Mouse (Mus musculus) thymus, postnatal 4 days (tissue): Measurements from ENCODE around the gene Pigc.

Experiments
- DNase-seq: peaks from one replicate; pipeline ENCODE4 v3.0.0; 2021

The Pigc gene

GRCm38 (mm10) chr1:161976255-161977182 lies 7.5 kb downstream of the Pigc start:
- DNase-seq = peak; percentile 85

GRCm38 (mm10) chr1:161977331-161977730 lies 8.3 kb downstream of the Pigc start:
- no peak for DNase-seq

DNA sequence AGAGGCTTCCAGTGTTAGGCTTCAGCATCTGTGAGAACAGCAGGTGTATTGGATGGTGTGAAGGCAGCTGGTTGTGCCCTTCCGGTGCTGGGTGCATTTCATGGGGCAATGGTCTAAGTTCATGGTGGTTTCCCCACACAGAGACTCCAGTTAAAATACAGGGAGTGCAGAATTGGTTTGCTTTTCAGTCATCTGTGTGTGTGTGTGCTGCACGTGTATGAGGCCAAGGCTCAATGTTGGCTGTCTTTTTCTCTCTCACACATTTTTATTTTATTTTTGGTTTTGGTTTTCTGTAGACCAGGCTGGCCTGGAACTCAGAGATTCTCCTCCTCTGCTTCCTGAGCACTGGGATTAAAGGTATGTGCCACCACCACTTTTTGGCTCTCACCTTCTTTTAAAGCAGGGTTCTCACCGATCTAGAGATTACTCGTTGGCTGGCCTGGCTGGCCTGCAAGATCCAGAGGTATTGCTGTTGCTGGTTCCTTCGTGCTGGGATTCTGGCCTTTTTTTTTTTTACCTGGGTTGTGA lies 9.3 kb downstream of the Pigc start:
- DNase-seq = no peak

GRCm38 (mm10) chr1:161979536-161979935 lies 10.6 kb downstream of the Pigc start, which contains the start of gene 4930558K02Rik:
TSS of gene 4930558K02Rik (minus strand) at chr1:161979636.
- no peak for DNase-seq

DNA sequence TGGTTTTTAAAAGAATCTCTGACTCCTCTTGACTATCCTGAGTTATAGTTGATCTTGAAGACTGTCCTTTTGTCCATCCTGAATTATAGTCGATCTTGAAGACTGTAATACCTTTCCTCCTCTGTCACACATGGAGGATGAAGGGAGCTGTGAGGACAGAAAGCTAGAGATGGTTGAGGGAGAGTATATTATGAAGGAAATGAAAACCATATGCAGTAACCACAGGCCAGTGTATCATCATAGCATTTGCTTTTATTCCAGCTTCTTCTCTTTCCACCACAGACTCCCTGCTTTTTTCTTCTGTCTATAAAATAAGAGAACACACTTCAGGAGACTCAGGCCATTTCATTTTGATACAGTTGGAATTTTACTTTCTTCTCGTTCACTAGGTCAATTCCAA lies 11.1 kb downstream of the Pigc start:
- DNase-seq = no peak

- DNase-seq = no peak
These were observed 11.8 kb downstream of the Pigc start for GRCm38 (mm10) chr1:161980626-161981298.

DNA sequence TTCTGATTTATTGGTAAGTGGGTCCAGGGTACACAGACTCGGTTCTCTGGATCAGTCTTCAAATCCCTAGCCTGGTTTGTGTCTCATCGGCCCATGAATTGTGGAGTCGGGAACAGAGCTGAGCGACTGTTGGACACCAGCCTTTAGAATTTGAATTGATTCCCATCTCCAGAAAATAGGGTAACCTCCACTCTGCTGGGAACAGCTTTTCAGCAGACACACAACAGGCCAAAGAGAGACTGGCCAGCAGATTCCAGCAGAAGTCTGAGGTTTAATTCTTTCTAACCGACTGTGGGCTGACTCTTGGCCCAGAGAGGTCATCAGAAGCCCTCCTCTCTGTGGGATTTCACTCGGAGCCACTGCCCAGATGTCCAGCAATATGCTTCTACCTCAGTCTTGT lies 14.5 kb downstream of the Pigc start:
- no peak for DNase-seq

- DNase-seq = no peak
These were observed 15.1 kb downstream of the Pigc start for GRCm38 (mm10) chr1:161983979-161984566.

DNA sequence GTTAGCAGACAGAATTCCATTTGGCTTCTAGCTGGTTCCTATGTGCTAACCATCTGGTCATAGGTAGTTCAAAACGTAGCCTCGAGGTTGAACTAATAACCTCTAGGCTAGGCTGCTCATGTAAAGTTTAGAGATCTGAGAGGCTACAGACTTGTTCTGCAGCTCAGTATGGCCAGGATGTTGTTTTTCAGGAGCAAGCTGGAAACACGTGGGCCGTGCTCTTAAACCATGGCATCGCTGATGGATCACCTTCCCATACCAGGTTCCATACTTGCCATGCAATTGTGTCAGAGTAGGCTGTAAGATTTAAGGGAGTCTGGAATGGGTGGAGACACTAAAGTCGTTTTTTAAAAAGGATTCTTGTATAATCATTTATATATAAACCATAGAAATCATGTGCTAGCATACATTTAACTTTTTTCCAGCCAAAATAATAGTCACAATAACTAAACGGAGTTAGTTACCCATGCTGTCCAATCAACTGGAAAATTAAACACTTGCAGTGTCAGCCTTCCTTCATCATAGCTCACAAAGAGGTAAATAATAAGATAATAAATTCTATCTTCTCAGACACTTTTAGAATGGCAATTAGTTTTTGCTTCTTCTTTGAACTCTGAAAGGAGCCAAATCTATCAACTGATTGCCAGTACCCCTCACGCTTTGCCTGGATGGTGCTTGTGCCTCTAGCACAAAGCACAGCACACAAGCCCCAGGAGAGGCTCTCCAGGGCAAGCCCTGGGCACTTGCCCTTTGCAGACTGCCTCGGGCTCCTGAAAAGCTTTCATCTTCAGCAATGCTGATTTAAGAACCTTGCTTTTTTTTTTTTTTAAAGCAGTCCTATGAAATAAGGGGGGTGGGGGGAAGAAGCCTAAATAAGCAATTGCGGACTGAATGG lies 21.9 kb downstream of the Pigc start:
- no peak for DNase-seq

GRCm38 (mm10) chr1:161991846-161992245 lies 22.9 kb downstream of the Pigc start:
- DNase-seq = no peak

GRCm38 (mm10) chr1:161992389-161992788 lies 23.4 kb downstream of the Pigc start:
- DNase-seq = no peak

GRCm38 (mm10) chr1:161998781-161999180 lies 29.8 kb downstream of the Pigc start:
- no peak for DNase-seq

DNA sequence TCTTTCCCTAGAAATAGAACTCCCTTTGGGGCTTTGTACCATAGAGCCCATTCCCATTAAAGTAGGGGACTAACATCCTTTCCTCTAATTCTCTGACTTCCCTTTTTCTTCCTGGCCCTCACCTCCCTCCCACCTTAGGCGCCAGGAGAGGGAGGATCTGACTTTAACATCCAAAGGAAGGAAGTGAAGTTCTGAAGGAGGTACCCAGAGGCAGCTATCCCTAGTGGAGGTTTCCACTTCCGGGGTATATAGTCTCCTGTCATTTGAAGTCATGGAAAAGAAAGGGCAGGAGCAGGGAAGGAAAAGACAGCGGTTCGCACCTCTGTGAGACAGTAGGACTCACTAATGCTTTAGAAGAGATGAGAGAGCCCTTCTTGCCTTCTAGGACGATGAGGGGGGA lies 30.4 kb downstream of the Pigc start:
- DNase-seq = peak; percentile 16

DNA sequence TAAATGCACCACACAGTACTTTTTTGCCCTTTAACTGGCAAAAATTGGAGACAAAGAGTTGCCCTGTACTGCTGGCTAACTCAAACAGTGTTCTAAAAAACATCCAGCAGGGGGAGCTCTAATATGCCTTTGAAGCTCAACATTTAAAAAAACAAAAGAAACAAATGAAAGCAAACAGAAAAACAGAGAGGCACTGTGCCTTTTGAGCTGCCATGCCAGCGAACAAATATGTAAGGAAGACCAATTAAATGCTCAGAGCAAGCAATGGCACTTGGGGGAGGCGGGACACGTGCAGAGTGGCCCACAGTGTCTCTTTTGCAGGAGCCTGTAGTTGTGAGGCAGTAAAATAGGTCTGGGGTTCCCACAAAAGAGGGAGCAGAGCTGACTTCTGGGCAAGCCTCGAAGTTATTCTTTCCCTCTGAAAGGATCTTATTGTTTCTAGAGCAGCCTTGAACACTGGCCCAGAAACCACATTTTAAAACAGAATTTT lies 30.9 kb downstream of the Pigc start:
- DNase-seq = peak; percentile 55

DNA sequence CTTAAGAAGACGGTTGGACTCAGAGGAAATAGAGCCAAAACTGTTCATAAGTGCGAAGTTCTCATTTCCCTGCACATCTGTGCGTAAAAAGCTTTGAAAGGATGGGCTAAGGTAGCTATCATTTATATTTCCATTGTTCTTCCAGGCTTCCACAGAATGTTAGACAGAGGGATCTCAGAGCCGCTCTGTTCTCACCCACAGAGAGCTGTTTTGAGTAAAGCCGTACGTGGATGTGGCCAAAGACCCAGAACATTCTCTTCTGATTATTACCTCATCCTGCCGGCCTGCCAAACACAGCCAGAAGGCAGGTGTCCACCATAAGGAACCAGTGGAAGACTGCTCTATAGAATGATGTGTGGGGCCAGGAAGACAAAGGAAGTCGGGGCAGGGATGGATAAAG lies 32.3 kb downstream of the Pigc start:
- DNase-seq = no peak

DNA sequence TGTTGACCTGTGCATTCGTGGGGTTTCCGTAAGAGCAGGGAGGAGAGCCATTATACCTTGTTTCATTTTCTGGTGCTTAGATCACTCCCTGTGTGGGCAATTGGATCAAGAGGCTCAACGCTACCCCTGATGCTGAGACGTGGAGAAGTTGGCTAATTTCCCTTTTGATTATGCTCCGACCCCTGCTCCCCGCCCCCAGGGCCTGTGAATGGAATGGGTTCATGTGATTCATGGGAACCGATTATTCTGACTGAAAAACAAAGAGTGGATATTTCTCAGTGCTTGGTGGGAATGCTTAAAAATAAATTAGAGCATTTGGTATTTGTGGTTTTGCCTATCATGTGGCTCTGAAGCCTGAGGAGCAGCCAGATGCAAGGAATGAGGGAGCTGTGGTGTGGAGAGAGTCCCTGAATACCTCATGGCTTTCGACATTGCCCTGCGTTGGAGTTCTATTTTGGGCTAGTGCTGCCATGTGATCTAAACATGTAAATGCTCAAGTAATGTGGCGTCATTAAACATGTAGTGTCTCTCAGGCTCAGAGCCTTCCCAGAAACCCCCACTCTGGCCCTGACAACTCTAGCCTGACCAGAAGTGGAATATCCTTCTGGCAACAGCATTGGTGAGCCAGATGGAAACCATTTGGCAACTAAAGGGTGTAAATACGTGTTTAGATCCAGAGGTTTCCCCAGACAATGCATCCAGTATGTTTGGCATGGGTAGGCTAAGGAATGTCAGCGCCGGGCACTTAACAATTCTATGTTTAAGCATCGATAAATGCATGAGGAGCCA lies 34.9 kb downstream of the Pigc start:
- no peak for DNase-seq

DNA sequence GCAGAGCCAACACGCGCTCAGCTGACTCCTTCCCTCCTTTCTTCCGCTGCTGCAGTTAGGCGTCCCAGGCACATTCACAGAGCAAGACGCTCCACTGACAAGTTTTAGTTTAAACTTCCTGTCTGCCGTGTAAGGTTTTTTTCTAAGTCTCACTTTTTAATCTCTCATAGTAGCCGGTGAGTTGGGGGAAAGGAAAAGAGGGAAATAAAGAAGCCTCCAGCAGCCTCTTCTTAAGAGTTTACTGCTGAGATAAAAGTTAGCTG lies 35.5 kb downstream of the Pigc start:
- peak; percentile 23 for DNase-seq

GRCm38 (mm10) chr1:162004821-162005770 lies 36.1 kb downstream of the Pigc start:
- DNase-seq = peak; percentile 38

- DNase-seq = no peak
These were observed 37.1 kb downstream of the Pigc start for GRCm38 (mm10) chr1:162006109-162006508.

GRCm38 (mm10) chr1:162008208-162008607 lies 39.2 kb downstream of the Pigc start:
- DNase-seq = no peak
